ENCODE assay signal across 35 mouse cellular contexts in genomic region chr9:111381056-111382025, GRCm38 (mm10). TPM values are rescaled to one million over a fixed set of nuclear protein-coding genes. Genes with fewer than 3 reads are reported as not detected.
A peak's percentile ranks its signal among the peaks of the same experiment; 100 is the strongest.
DNase-seq lines count a peak whose midpoint lies in the region; ATAC-seq and TF ChIP-seq lines count a peak whose summit lies in the region.
"Had no signal": no experiment of that assay in that cellular context is flagged by ENCODE, and none has a peak within 500 bp of the region (broad histone marks: within the 10 kb centered on the region; RNA-seq: fewer than 3 reads in every experiment).

No protein-coding gene starts in this region.

- no peak for TF ChIP-seq POLR2A in olfactory bulb, adult 2 months (IDR thresholded peaks at IDR 0.05; ENCODE audit: insufficient read depth, low read depth, low read length)

- TF ChIP-seq CTCF in layer of hippocampus, adult 2 months (conservative IDR thresholded peaks at IDR 0.05): no peak
- TF ChIP-seq CTCF in olfactory bulb, adult 2 months (IDR thresholded peaks at IDR 0.05; ENCODE audit: insufficient read depth, low read depth, low read length): no peak

- H3K9me3 ChIP-seq in neural tube, embryonic 15.5 days (replicated peaks): no peaks in the 10 kb centered on the region
- H3K9me3 ChIP-seq in intestine, embryonic 16.5 days (ENCODE audit: control insufficient read depth, low read length): no peaks in the 10 kb centered on the region
- H3K9me3 ChIP-seq: embryonic facial prominence, embryonic 12.5 days; heart, embryonic 13.5 days; kidney, embryonic 15.5 days; limb, embryonic 13.5 days; midbrain, embryonic 12.5 days; neural tube, embryonic 13.5 days; stomach, embryonic 15.5 days had no signal

- 0 out of 2 replicates have a peak, but pooled peaks cover 3% of the 10 kb centered on the region for H3K36me3 ChIP-seq in neural tube, embryonic 15.5 days
- H3K36me3 ChIP-seq in intestine, embryonic 16.5 days (ENCODE audit: control insufficient read depth, insufficient read depth, low read length): no peaks in the 10 kb centered on the region
- H3K36me3 ChIP-seq: embryonic facial prominence, embryonic 12.5 days; heart, embryonic 13.5 days; kidney, embryonic 15.5 days; limb, embryonic 13.5 days; midbrain, embryonic 12.5 days; neural tube, embryonic 13.5 days; stomach, embryonic 15.5 days had no signal

- DNase-seq in frontal cortex, postnatal 10 days (ENCODE audit: low spot score in 2 of 2): no peak
- DNase-seq in right cerebral cortex, adult 18-20 months: peak; percentile 52
- DNase-seq in right cerebral cortex, postnatal 14 days: no peak
- DNase-seq in layer of hippocampus, adult 2 months (ENCODE audit: low spot score in 2 of 2): peak in 1 of 2 experiments; percentile 48
- DNase-seq: adrenal gland, postnatal 10 days; cerebellum, adult 18-20 months; embryo, embryonic 11 days; gastrocnemius, adult 2 months; gastrocnemius, postnatal 36 days; heart, adult 2 months; heart, postnatal 10 days; kidney, adult 11 months; kidney, postnatal 25 days; lung, postnatal 4 days; retina, postnatal 1 day; thymus, postnatal 14 days had no signal

- H3K9ac ChIP-seq in neural tube, embryonic 15.5 days (replicated peaks): no peak overlapping the region
- H3K9ac ChIP-seq in intestine, embryonic 16.5 days (ENCODE audit: low read depth, low read length): no peak overlapping the region
- H3K9ac ChIP-seq: embryonic facial prominence, embryonic 12.5 days; heart, embryonic 13.5 days; hindbrain, embryonic 14.5 days; kidney, embryonic 15.5 days; limb, embryonic 13.5 days; midbrain, embryonic 12.5 days; neural tube, embryonic 13.5 days; stomach, embryonic 15.5 days had no signal

- ATAC-seq in frontal cortex, adult (ENCODE audit: low TSS enrichment): peak; percentile 48
- no peak for ATAC-seq in neural tube, embryonic 15.5 days (ENCODE audit: low FRiP score)
- ATAC-seq in intestine, embryonic 16.5 days: no peak
- ATAC-seq: forebrain, embryonic 14.5 days; Patski had no signal

- H3K27me3 ChIP-seq in neural tube, embryonic 15.5 days (replicated peaks): no peaks in the 10 kb centered on the region
- H3K27me3 ChIP-seq in intestine, embryonic 16.5 days (replicated peaks; ENCODE audit: control insufficient read depth, insufficient read depth, low read length): no peaks in the 10 kb centered on the region
- H3K27me3 ChIP-seq: embryonic facial prominence, embryonic 12.5 days; heart, embryonic 13.5 days; kidney, embryonic 15.5 days; limb, embryonic 13.5 days; midbrain, embryonic 12.5 days; neural tube, embryonic 13.5 days; Patski; stomach, embryonic 15.5 days had no signal

- 69% methylated on average over 9 of the region's 9 CpGs for WGBS in olfactory bulb, adult 2 months
- WGBS in neural tube, embryonic 15.5 days: 82% methylated on average over 9 of the region's 9 CpGs
- 82% methylated on average over 9 of the region's 9 CpGs for WGBS in intestine, embryonic 16.5 days

- H3K4me1 ChIP-seq in olfactory bulb, adult 2 months (ENCODE audit: control insufficient read depth, insufficient read depth, low read length): peaks cover 22% of the 10 kb centered on the region
- H3K4me1 ChIP-seq in neural tube, embryonic 15.5 days: peaks cover 9% of the 10 kb centered on the region; the same call in 1 of the 2 replicates
- H3K4me1 ChIP-seq in intestine, embryonic 16.5 days (ENCODE audit: control insufficient read depth, insufficient read depth, low read length): peaks cover 11% of the 10 kb centered on the region
- H3K4me1 ChIP-seq: megakaryocyte, embryonic 14.5 days; stomach, embryonic 15.5 days had no signal

- no peak overlapping the region for H3K4me2 ChIP-seq in neural tube, embryonic 15.5 days
- H3K4me2 ChIP-seq in intestine, embryonic 16.5 days (ENCODE audit: low read depth, low read length): no peak overlapping the region
- H3K4me2 ChIP-seq: embryonic facial prominence, embryonic 12.5 days; heart, embryonic 13.5 days; hindbrain, embryonic 14.5 days; kidney, embryonic 15.5 days; limb, embryonic 13.5 days; liver, embryonic 11.5 days; midbrain, embryonic 12.5 days; neural tube, embryonic 13.5 days; stomach, embryonic 15.5 days had no signal

- H3K4me3 ChIP-seq in layer of hippocampus, adult 2 months: no peak overlapping the region
- H3K4me3 ChIP-seq in olfactory bulb, adult 2 months (ENCODE audit: insufficient read depth, low read depth, low read length): no peak overlapping the region
- H3K4me3 ChIP-seq in neural tube, embryonic 15.5 days (replicated peaks): no peak overlapping the region
- no peak overlapping the region for H3K4me3 ChIP-seq in intestine, embryonic 16.5 days (ENCODE audit: low read length)
- H3K4me3 ChIP-seq: embryonic facial prominence, embryonic 12.5 days; gastrocnemius, adult 2 months; heart, adult 2 months; heart, embryonic 13.5 days; kidney, embryonic 15.5 days; limb, embryonic 13.5 days; megakaryocyte, embryonic 14.5 days; midbrain, embryonic 12.5 days; myocyte; neural tube, embryonic 13.5 days; stomach, embryonic 15.5 days had no signal

- peak overlapping the region; percentile 75 for H3K27ac ChIP-seq in layer of hippocampus, adult 2 months
- H3K27ac ChIP-seq in olfactory bulb, adult 2 months (ENCODE audit: insufficient read depth, low read depth, low read length): peak overlapping the region; percentile 24
- no peak overlapping the region for H3K27ac ChIP-seq in neural tube, embryonic 15.5 days (replicated peaks)
- H3K27ac ChIP-seq in intestine, embryonic 16.5 days (ENCODE audit: low read length): no peak overlapping the region
- H3K27ac ChIP-seq: embryonic facial prominence, embryonic 12.5 days; gastrocnemius, adult 2 months; heart, adult 2 months; heart, embryonic 13.5 days; hindbrain, embryonic 14.5 days; kidney, embryonic 15.5 days; limb, embryonic 13.5 days; midbrain, embryonic 12.5 days; neural tube, embryonic 13.5 days; stomach, embryonic 15.5 days had no signal

RNA-seq across cellular contexts. Expression of gene Dclk3, which starts 57.5 kb away (rescaled TPM):
- 10 to 100 TPM; 14.4 to 19.3 TPM for total RNA-seq in layer of hippocampus, adult 2 months (2021)
- polyA plus RNA-seq in olfactory bulb, adult 2 months (2012; ENCODE audit: insufficient read depth, insufficient read length, low replicate concordance, missing spikeins): not detected in 2 replicates
- polyA plus RNA-seq in neural tube, embryonic 15.5 days (2015; fragmentation: Nextera tagmentation; extraction: Ambion mirVana): 11.2 and 12.2 TPM in 2 replicates
- polyA plus RNA-seq in intestine, embryonic 16.5 days (2015; fragmentation: Nextera tagmentation; extraction: Ambion mirVana): 0.58 and 0.77 TPM in 2 replicates
- total RNA-seq: hematopoietic stem cell, adult 5-6 weeks; MEL had no signal
- polyA plus RNA-seq: myocyte had no signal

Comparison
In these comparisons a context has a peak if more than half of its experiments do, and no peak if none do; other contexts are left out.
1. H3K27ac ChIP-seq: peak in layer of hippocampus, adult 2 months (single experiment) and olfactory bulb, adult 2 months (single experiment); none in neural tube, embryonic 15.5 days (single experiment) and intestine, embryonic 16.5 days (single experiment).